8 mouse cellular contexts compared by ENCODE assay signal in genomic region chr5:130029142-130029897, GRCm38 (mm10). TPM values are rescaled to one million over a fixed set of nuclear protein-coding genes. Genes with fewer than 3 reads are reported as not detected.
DNase-seq lines count a peak whose midpoint lies in the region; ATAC-seq and TF ChIP-seq lines count a peak whose summit lies in the region.

Asl (minus strand) TSS chr5:130029247.
Crcp (plus strand) TSS chr5:130029290.

- intact Hi-C loops in heart, postnatal 10 days (cut with DNase I), result no loop called here

- no peaks in the 10 kb centered on the region for H3K36me3 ChIP-seq in ES-E14 (ENCODE audit: control insufficient read depth, insufficient read depth, low read length, poor library complexity, severe bottlenecking)
- no peaks in the 10 kb centered on the region for H3K36me3 ChIP-seq in forebrain, embryonic 14.5 days (ENCODE audit: control insufficient read depth, insufficient read depth, low read length)
- no peaks in the 10 kb centered on the region for H3K36me3 ChIP-seq in liver, embryonic 16.5 days (ENCODE audit: control insufficient read depth, insufficient read depth)
- no peaks in the 10 kb centered on the region for H3K36me3 ChIP-seq in neural tube, embryonic 12.5 days

- H3K27me3 ChIP-seq in forebrain, embryonic 14.5 days (replicated peaks; ENCODE audit: control insufficient read depth, insufficient read depth, low read length), result 0 out of 2 replicates have a peak, but pooled peaks cover 2% of the 10 kb centered on the region
- H3K27me3 ChIP-seq in liver, embryonic 16.5 days (ENCODE audit: control insufficient read depth, insufficient read depth, low read depth, low read length), result no peaks in the 10 kb centered on the region; the same call in 1 of the 2 replicates
- H3K27me3 ChIP-seq in neural tube, embryonic 12.5 days (replicated peaks), result peaks cover 5% of the 10 kb centered on the region; the same call in 1 of the 2 replicates

- DNase-seq in ES-E14 (ENCODE audit: low read depth, low spot score), result peak; percentile 54
- DNase-seq in cerebellum, adult 11 months, result peak; percentile 78
- peak; percentile 88 for DNase-seq in forebrain, embryonic 14.5 days (ENCODE audit: low spot score)
- DNase-seq in heart, postnatal 10 days, result peak; percentile 87 to 90
- peak; percentile 47 for DNase-seq in large intestine, adult 2 months (ENCODE audit: low read depth, low spot score)
- peak; percentile 69 for DNase-seq in telencephalon, adult 2 months (ENCODE audit: low read depth, low spot score)

- WGBS in forebrain, embryonic 14.5 days, result 3% methylated on average over 50 of the region's 51 CpGs
- 1% methylated on average over 51 of the region's 51 CpGs for WGBS in large intestine, adult 2 months
- 1% methylated on average over 51 of the region's 51 CpGs for WGBS in liver, embryonic 16.5 days (ENCODE audit: insufficient replicate concordance)
- 2% methylated on average over 51 of the region's 51 CpGs for WGBS in neural tube, embryonic 12.5 days

- H3K4me3 ChIP-seq in ES-E14 (ENCODE audit: insufficient read depth in 1 of 2, low read depth in 1 of 2, low read length in 2 of 2, poor library complexity in 1 of 2, severe bottlenecking in 1 of 2), result peak within 1 kb of the TSS; percentile 84 to 94
- H3K4me3 ChIP-seq in forebrain, embryonic 14.5 days (ENCODE audit: low read depth, low read length), result peak within 1 kb of the TSS; percentile 72
- H3K4me3 ChIP-seq in liver, embryonic 16.5 days (ENCODE audit: low read depth, low read length), result peak within 1 kb of the TSS; percentile 89
- peak within 1 kb of the TSS; percentile 57 for H3K4me3 ChIP-seq in neural tube, embryonic 12.5 days

- H3K4me2 ChIP-seq in forebrain, embryonic 14.5 days (ENCODE audit: low read length), result peak within 1 kb of the TSS; percentile 85
- H3K4me2 ChIP-seq in liver, embryonic 16.5 days (ENCODE audit: low read depth, low read length), result peak within 1 kb of the TSS; percentile 70
- H3K4me2 ChIP-seq in neural tube, embryonic 12.5 days (replicated peaks), result peak within 1 kb of the TSS; percentile 78

- peak within 1 kb of the TSS; percentile 95 for H3K9ac ChIP-seq in ES-E14 (ENCODE audit: insufficient read depth, low read depth, low read length, poor library complexity, severe bottlenecking)
- peak within 1 kb of the TSS; percentile 86 for H3K9ac ChIP-seq in forebrain, embryonic 14.5 days (ENCODE audit: low read length)
- peak within 1 kb of the TSS; percentile 86 for H3K9ac ChIP-seq in liver, embryonic 16.5 days (ENCODE audit: low read depth, low read length)
- peak within 1 kb of the TSS; percentile 80 for H3K9ac ChIP-seq in neural tube, embryonic 12.5 days

- peak within 1 kb of the TSS; percentile 95 for H3K27ac ChIP-seq in ES-E14 (ENCODE audit: insufficient read depth, low read depth, low read length, poor library complexity, severe bottlenecking)
- H3K27ac ChIP-seq in forebrain, embryonic 14.5 days (ENCODE audit: low read depth, low read length), result peak within 1 kb of the TSS; percentile 92
- peak within 1 kb of the TSS; percentile 92 for H3K27ac ChIP-seq in liver, embryonic 16.5 days (ENCODE audit: low read length)
- peak within 1 kb of the TSS; percentile 85 for H3K27ac ChIP-seq in neural tube, embryonic 12.5 days

- peaks cover 0 to 10% of the 10 kb centered on the region in 2 experiments; a peak in 2 of 4 replicates for H3K4me1 ChIP-seq in ES-E14 (ENCODE audit: control insufficient read depth in 2 of 2, insufficient read depth in 2 of 2, low read length in 2 of 2, poor library complexity in 1 of 2)
- H3K4me1 ChIP-seq in forebrain, embryonic 14.5 days (ENCODE audit: control insufficient read depth, insufficient read depth, low read length), result no peaks in the 10 kb centered on the region; the same call in 1 of the 2 replicates
- H3K4me1 ChIP-seq in liver, embryonic 16.5 days (ENCODE audit: control insufficient read depth, low read depth, low read length), result peaks cover 27% of the 10 kb centered on the region
- peaks cover 3% of the 10 kb centered on the region; the same call in 1 of the 2 replicates for H3K4me1 ChIP-seq in neural tube, embryonic 12.5 days

- ATAC-seq in forebrain, embryonic 14.5 days, result peak; percentile 89
- ATAC-seq in liver, embryonic 16.5 days (ENCODE audit: low read depth), result peak; percentile 79
- ATAC-seq in neural tube, embryonic 12.5 days (ENCODE audit: low FRiP score, low read depth), result peak; percentile 85; the same call in 1 of the 2 replicates

- H3K9me3 ChIP-seq in ES-E14 (ENCODE audit: control insufficient read depth, insufficient read depth, low read depth, low read length), result no peaks in the 10 kb centered on the region
- no peaks in the 10 kb centered on the region for H3K9me3 ChIP-seq in forebrain, embryonic 14.5 days (replicated peaks; ENCODE audit: control insufficient read depth, low read length)
- H3K9me3 ChIP-seq in liver, embryonic 16.5 days (replicated peaks; ENCODE audit: control insufficient read depth, low read length), result no peaks in the 10 kb centered on the region
- no peaks in the 10 kb centered on the region for H3K9me3 ChIP-seq in neural tube, embryonic 12.5 days

- in situ Hi-C loops in ES-E14 (cut with MboI; ENCODE audit: low sequenced_read_pairs in 2 of 2, unreplicated experiment in 2 of 2), result no loop called here

TF ChIP-seq in ES-E14, 5 proteins besides CTCF, POLR2A, EP300 and RAD21:
- no peak for TF ChIP-seq ZC3H11A (IDR thresholded peaks at IDR 0.05; ENCODE audit: borderline replicate concordance, low read depth, low read length)
- no peak for TF ChIP-seq MAFK (IDR thresholded peaks at IDR 0.05; ENCODE audit: insufficient read depth, low read depth, low read length)
- TF ChIP-seq CHD2 (IDR thresholded peaks at IDR 0.05; ENCODE audit: low read depth, low read length), result no peak
- no peak for TF ChIP-seq HCFC1 (IDR thresholded peaks at IDR 0.05; ENCODE audit: borderline replicate concordance, insufficient read depth, low read length)
- TF ChIP-seq ZNF384 (IDR thresholded peaks at IDR 0.05; ENCODE audit: low read depth, low read length), result no peak

RNA-seq across cellular contexts. Expression of gene Asl, which starts in this region (rescaled TPM):
- total RNA-seq in ES-E14 (2012; rRNA removed), result 27.2 and 31.8 TPM in 2 replicates
- polyA plus RNA-seq in forebrain, embryonic 14.5 days (2014; fragmentation: Nextera tagmentation; extraction: Ambion mirVana), result 36.9 and 38.2 TPM in 2 replicates
- 10 to 100 TPM in 1 of 2 experiments, 1 to 10 TPM in 1; 9.6 to 10.0 TPM for total RNA-seq in heart, postnatal 10 days (2021)
- 34.7 and 39.6 TPM in 2 replicates for polyA plus RNA-seq in large intestine, adult 2 months (2012; rRNA removed)
- 61.8 and 65.8 TPM in 2 replicates for polyA plus RNA-seq in liver, embryonic 16.5 days (2015; fragmentation: Nextera tagmentation; extraction: Ambion mirVana)
- 31.7 and 37.2 TPM in 2 replicates for polyA plus RNA-seq in neural tube, embryonic 12.5 days (2016; fragmentation: Nextera tagmentation; extraction: Ambion mirVana)

RNA-seq across cellular contexts. Expression of gene Crcp, which starts in this region (rescaled TPM):
- total RNA-seq in ES-E14 (2012; rRNA removed), result 21.1 and 30.8 TPM in 2 replicates
- polyA plus RNA-seq in forebrain, embryonic 14.5 days (2014; fragmentation: Nextera tagmentation; extraction: Ambion mirVana), result 50.7 and 51.2 TPM in 2 replicates
- total RNA-seq in heart, postnatal 10 days (2021), result 10 to 100 TPM; 14.9 to 15.1 TPM
- polyA plus RNA-seq in large intestine, adult 2 months (2012; rRNA removed), result 13.1 and 13.4 TPM in 2 replicates
- polyA plus RNA-seq in liver, embryonic 16.5 days (2015; fragmentation: Nextera tagmentation; extraction: Ambion mirVana), result 17.8 and 19.9 TPM in 2 replicates
- 61.5 and 65.3 TPM in 2 replicates for polyA plus RNA-seq in neural tube, embryonic 12.5 days (2016; fragmentation: Nextera tagmentation; extraction: Ambion mirVana)

Comparison
In these comparisons a context has a peak if more than half of its experiments do, and no peak if none do; other contexts are left out.
1. Peak in every context shown above with its lines: DNase-seq, ATAC-seq, H3K4me3 ChIP-seq and H3K27ac ChIP-seq.